Mouse (Mus musculus) adipose tissue, adult 10 weeks (tissue): Measurements from ENCODE around the gene Mapk1ip1. TPM values are rescaled to one million over a fixed set of nuclear protein-coding genes. Genes with fewer than 3 reads are reported as not detected.

Experiments used
- polyA plus RNA-seq: library from polyadenylated mRNA; stranded (reverse); fragments of 350-450 nt; fragmentation: Illumina TruSeq; extraction: RNeasy Lipid Tissue Mini Kit (QIAGEN cat#74804); gene quantifications from one replicate; pipeline ENCODE4 v1.2.3, GENCODE M21; 2014; ENCODE audit warnings: low read depth, low replicate concordance

Mapk1ip1 gene
- polyA plus RNA-seq: 31.8 TPM

DNA sequence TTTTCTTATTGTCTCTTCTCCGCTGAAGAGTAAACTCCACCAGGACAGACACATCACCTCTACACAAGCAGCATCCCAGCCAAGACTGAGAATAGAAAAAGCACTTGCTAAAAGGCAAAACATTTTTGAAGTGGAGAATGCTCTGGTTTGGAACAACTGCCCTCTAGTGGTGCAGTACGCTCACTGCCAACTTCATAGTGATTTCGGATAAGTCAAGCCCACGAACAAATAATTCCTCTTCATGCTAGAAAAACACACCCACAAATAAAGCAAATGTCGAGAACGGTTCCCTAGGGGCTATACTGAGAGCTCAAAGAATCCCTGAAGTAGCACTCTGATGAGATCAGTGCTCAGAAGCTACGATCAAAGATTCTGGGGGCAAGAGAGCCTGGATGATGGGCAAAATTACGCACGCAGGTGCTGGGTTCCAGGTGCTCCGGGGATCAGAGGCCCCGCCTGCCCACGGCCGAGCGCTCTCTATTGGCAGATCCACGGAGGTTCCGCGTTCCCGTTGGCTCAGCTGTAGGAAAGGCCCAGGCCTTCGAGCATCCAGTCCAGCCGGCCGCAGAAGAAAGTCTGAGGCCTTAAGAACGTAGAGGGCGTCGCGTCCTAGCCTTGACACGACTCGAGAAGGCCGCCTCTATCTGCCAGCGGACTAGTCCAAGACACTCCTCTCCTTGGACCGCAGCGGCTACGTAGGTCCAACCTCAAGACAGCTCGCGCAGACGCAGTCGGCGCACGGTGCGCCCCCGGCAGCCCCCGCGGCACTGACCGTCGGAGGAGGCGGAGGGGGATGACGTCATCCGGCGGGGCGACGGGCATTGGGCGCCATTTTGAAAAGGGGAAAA is at the start of gene Mapk1ip1, which contains the start of gene Ppp2r2d:
TSS of gene Mapk1ip1 (minus strand) at position 730 of the 848 bp plus-strand sequence.
TSS of gene Ppp2r2d (plus strand) at position 536 of the 848 bp plus-strand sequence.

Other genes with a start within 250 kb of the Mapk1ip1 start
- gene Ppp2r2d, start 194 bp downstream of the Mapk1ip1 start, polyA plus RNA-seq: 39.0 TPM
- gene Bnip3, start 63.2 kb upstream of the Mapk1ip1 start, polyA plus RNA-seq: 296 TPM
- 0.29 TPM for gene Jakmip3, start 94.5 kb upstream of the Mapk1ip1 start, polyA plus RNA-seq
- gene Dpysl4, start 239.7 kb upstream of the Mapk1ip1 start, polyA plus RNA-seq: 0.83 TPM